Mouse (Mus musculus) right cerebral cortex, adult 2 months (tissue): ENCODE measurements at regions not wholly inside any gene's neighbourhood (a gene's known extent, or its start where the extent isn't known, plus 50 kb on each side); places are given as distances from the start of the nearest gene placed in this dataset.
A peak's percentile ranks its signal among the peaks of the same experiment; 100 is the strongest.

Source experiments
- DNase-seq, 2 experiments: peaks; one replicate each; pipeline ENCODE4 v3.0.0; 2021 to 2022; ENCODE audit warnings: low spot score in 2 of 2

- DNase-seq = no peak
Measured at GRCm38 (mm10) chr4:120339371-120339770, 52.2 kb upstream of the Foxo6 start.

GRCm38 (mm10) chr4:120340686-120341085 is 53.5 kb upstream of the Foxo6 start:
- no peak for DNase-seq

GRCm38 (mm10) chr4:120341933-120342332 is 54.8 kb upstream of the Foxo6 start:
- DNase-seq = no peak

- DNase-seq = no peak
Measured at GRCm38 (mm10) chr4:120342658-120343057, 55.5 kb upstream of the Foxo6 start.

GRCm38 (mm10) chr4:120345676-120346465 is 58.7 kb upstream of the Foxo6 start:
- DNase-seq = no peak

GRCm38 (mm10) chr4:120349841-120350240 is 55.2 kb upstream of the Scmh1 start:
- DNase-seq = no peak

GRCm38 (mm10) chr4:120353784-120354183 is 51.3 kb upstream of the Scmh1 start:
- DNase-seq = peak in 1 of 2 experiments; percentile 17
